Mouse (Mus musculus) neural tube, embryonic 12.5 days (tissue): ENCODE data around the gene Fermt1. TPM values are rescaled to one million over a fixed set of nuclear protein-coding genes. Genes with fewer than 3 reads are reported as not detected.
A peak's percentile ranks its signal among the peaks of the same experiment; 100 is the strongest.

Source experiments
- ATAC-seq: fragments of 200-750 bp; cut with Nextera tagmentation; 2 replicates; pipeline ENCODE4 v1.8.0; 2017; ENCODE audit warnings: low read depth, mild to moderate bottlenecking, moderate TSS enrichment, moderate library complexity; ENCODE audit not compliant: low FRiP score
- H3K27ac ChIP-seq: fragments of 300-500 bp; sonication (generic); 2 replicates; pipeline ENCODE4 v1.5.1; 2016
- H3K27me3 ChIP-seq: fragments of 300-500 bp; sonication (generic); replicated peaks from 2 replicates; pipeline ENCODE4 v1.6.1; 2016; ENCODE audit warnings: mild to moderate bottlenecking
- H3K36me3 ChIP-seq: fragments of 300-500 bp; sonication (generic); 2 replicates; pipeline ENCODE4 v1.6.1; 2016; ENCODE audit warnings: mild to moderate bottlenecking
- H3K4me1 ChIP-seq: fragments of 300-500 bp; sonication (generic); 2 replicates; pipeline ENCODE4 v1.6.1; 2016
- H3K4me2 ChIP-seq: fragments of 300-500 bp; sonication (generic); replicated peaks from 2 replicates; pipeline ENCODE4 v1.6.1; 2016; ENCODE audit warnings: mild to moderate bottlenecking
- H3K4me3 ChIP-seq: fragments of 300-500 bp; sonication (generic); 2 replicates; pipeline ENCODE4 v1.5.1; 2016
- H3K9ac ChIP-seq: fragments of 300-500 bp; sonication (generic); 2 replicates; pipeline ENCODE4 v1.6.1; 2016; ENCODE audit warnings: mild to moderate bottlenecking
- H3K9me3 ChIP-seq: fragments of 300-500 bp; sonication (generic); 2 replicates; pipeline ENCODE4 v1.6.1; 2016; ENCODE audit warnings: mild to moderate bottlenecking
- WGBS: fragments of 180-500 bp; shearing (Covaris S2); methylation state at CpG from one replicate; pipeline ENCODE4 v1.1.7; 2016; 5-methylcytosine and 5-hydroxymethylcytosine counted together
- polyA plus RNA-seq: library from polyadenylated mRNA; unstranded; fragments of >200 nt; fragmentation: Nextera tagmentation; extraction: Ambion mirVana; gene quantifications from 2 replicates; pipeline ENCODE4 v1.2.1, GENCODE M21; 2016

The Fermt1 gene
- 1.8 and 2.2 TPM in 2 replicates for polyA plus RNA-seq

- Histone ChIP-seq H3K27me3 (peaks cover 36% of the 10 kb centered on the region), H3K9me3 (no peaks in the 10 kb centered on the region), H3K27ac (no peak within 1 kb of the TSS), H3K36me3 (no peaks in the 10 kb centered on the region), H3K4me2 (peak within 1 kb of the TSS; percentile 75), H3K9ac (peak within 1 kb of the TSS; percentile 46), H3K4me3 (peak within 1 kb of the TSS; percentile 30), H3K4me1 (peaks cover 15% of the 10 kb centered on the region)
- peak; percentile 77 for ATAC-seq
- WGBS: 3% methylated on average over 37 of the region's 37 CpGs
Measured at GRCm38 (mm10) chr2:132945326-132946207, at the start of gene Fermt1. TSS of gene Fermt1 (minus strand) at chr2:132945906.

GRCm38 (mm10) chr2:132992659-132993531 is 47.2 kb upstream of the Fermt1 start:
- no peak overlapping the region for H3K4me3 ChIP-seq
- 76% methylated on average over 9 of the region's 9 CpGs for WGBS
- ATAC-seq: no peak

GRCm38 (mm10) chr2:132989778-132990564 is 44.3 kb upstream of the Fermt1 start:
- no peak overlapping the region for H3K27ac ChIP-seq
- H3K27me3 ChIP-seq: no peaks in the 10 kb centered on the region
- H3K4me2 ChIP-seq: no peak overlapping the region
- 82% methylated on average over 11 of the region's 11 CpGs for WGBS
- H3K9me3 ChIP-seq: no peaks in the 10 kb centered on the region
- H3K36me3 ChIP-seq: no peaks in the 10 kb centered on the region
- no peaks in the 10 kb centered on the region for H3K4me1 ChIP-seq
- H3K4me3 ChIP-seq: no peak overlapping the region
- no peak overlapping the region for H3K9ac ChIP-seq
- no peak for ATAC-seq

More at GRCm38 (mm10) chr2:132992659-132993531, 47.2 kb upstream of the Fermt1 start:
- no peak overlapping the region for H3K4me2 ChIP-seq
- H3K27ac ChIP-seq: no peak overlapping the region
- no peaks in the 10 kb centered on the region for H3K36me3 ChIP-seq
- no peaks in the 10 kb centered on the region for H3K9me3 ChIP-seq
- H3K27me3 ChIP-seq: no peaks in the 10 kb centered on the region
- no peaks in the 10 kb centered on the region for H3K4me1 ChIP-seq
- H3K9ac ChIP-seq: no peak overlapping the region

GRCm38 (mm10) chr2:132973346-132973745 is 27.6 kb upstream of the Fermt1 start:
- WGBS: 92% methylated on average over 2 of the region's 2 CpGs

GRCm38 (mm10) chr2:132970772-132971173 is 25.1 kb upstream of the Fermt1 start:
- Histone ChIP-seq H3K9ac (no peak overlapping the region), H3K27ac (no peak overlapping the region), H3K27me3 (no peaks in the 10 kb centered on the region), H3K4me2 (no peak overlapping the region), H3K4me1 (no peaks in the 10 kb centered on the region), H3K4me3 (no peak overlapping the region), H3K36me3 (no peaks in the 10 kb centered on the region), H3K9me3 (no peaks in the 10 kb centered on the region)
- ATAC-seq: 0 out of 2 replicates have a peak, but pooled peaks have one; percentile 13
- 37% methylated on average over 4 of the region's 4 CpGs for WGBS

More at GRCm38 (mm10) chr2:132973346-132973745, 27.6 kb upstream of the Fermt1 start:
- Histone ChIP-seq H3K4me2 (no peak overlapping the region), H3K9ac (no peak overlapping the region), H3K27me3 (no peaks in the 10 kb centered on the region), H3K4me3 (no peak overlapping the region), H3K4me1 (no peaks in the 10 kb centered on the region), H3K36me3 (no peaks in the 10 kb centered on the region), H3K27ac (no peak overlapping the region), H3K9me3 (no peaks in the 10 kb centered on the region)
- ATAC-seq: no peak

GRCm38 (mm10) chr2:132957786-132958185 is 12.1 kb upstream of the Fermt1 start:
- Histone ChIP-seq H3K4me3 (no peak overlapping the region), H3K9me3 (no peaks in the 10 kb centered on the region), H3K36me3 (no peaks in the 10 kb centered on the region), H3K9ac (no peak overlapping the region), H3K4me2 (no peak overlapping the region), H3K27ac (no peak overlapping the region), H3K4me1 (no peaks in the 10 kb centered on the region), H3K27me3 (no peaks in the 10 kb centered on the region)
- no peak for ATAC-seq
- 82% methylated on average over 1 of the region's 1 CpGs for WGBS

- no peaks in the 10 kb centered on the region for H3K4me1 ChIP-seq
- H3K9me3 ChIP-seq: no peaks in the 10 kb centered on the region
- H3K27ac ChIP-seq: no peak overlapping the region
- no peak overlapping the region for H3K4me2 ChIP-seq
- H3K9ac ChIP-seq: no peak overlapping the region
- no peaks in the 10 kb centered on the region for H3K27me3 ChIP-seq
- H3K36me3 ChIP-seq: no peaks in the 10 kb centered on the region
- no peak overlapping the region for H3K4me3 ChIP-seq
- WGBS: 5% methylated on average over 8 of the region's 8 CpGs
- no peak for ATAC-seq
Measured at GRCm38 (mm10) chr2:132952197-132952596, 6.5 kb upstream of the Fermt1 start.

GRCm38 (mm10) chr2:132948174-132948573 is 2.5 kb upstream of the Fermt1 start:
- H3K36me3 ChIP-seq: no peaks in the 10 kb centered on the region
- H3K4me1 ChIP-seq: peaks cover 15% of the 10 kb centered on the region
- H3K4me2 ChIP-seq: no peak overlapping the region
- no peaks in the 10 kb centered on the region for H3K9me3 ChIP-seq
- H3K9ac ChIP-seq: no peak overlapping the region
- H3K27ac ChIP-seq: no peak overlapping the region
- peaks cover 36% of the 10 kb centered on the region for H3K27me3 ChIP-seq
- WGBS: 83% methylated on average over 7 of the region's 7 CpGs
- no peak for ATAC-seq
- H3K4me3 ChIP-seq: no peak overlapping the region

- peaks cover 15% of the 10 kb centered on the region for H3K4me1 ChIP-seq
- H3K27me3 ChIP-seq: peaks cover 36% of the 10 kb centered on the region
- no peak overlapping the region for H3K4me3 ChIP-seq
- H3K27ac ChIP-seq: no peak overlapping the region
- no peak overlapping the region for H3K4me2 ChIP-seq
- H3K36me3 ChIP-seq: no peaks in the 10 kb centered on the region
- H3K9me3 ChIP-seq: no peaks in the 10 kb centered on the region
- WGBS: 78% methylated on average over 6 of the region's 6 CpGs
- H3K9ac ChIP-seq: no peak overlapping the region
- ATAC-seq: no peak
Measured at GRCm38 (mm10) chr2:132946976-132947375, 1.3 kb upstream of the Fermt1 start.

- peaks cover 36% of the 10 kb centered on the region for H3K27me3 ChIP-seq
- 6% methylated on average over 24 of the region's 24 CpGs for WGBS
- H3K36me3 ChIP-seq: no peaks in the 10 kb centered on the region
- peak; percentile 8; the same call in 1 of the 2 replicates for ATAC-seq
- H3K4me2 ChIP-seq: peak overlapping the region; percentile 75
- H3K4me3 ChIP-seq: peak overlapping the region; percentile 30
- peaks cover 15% of the 10 kb centered on the region for H3K4me1 ChIP-seq
- peak overlapping the region; percentile 46; the same call in 1 of the 2 replicates for H3K9ac ChIP-seq
- no peaks in the 10 kb centered on the region for H3K9me3 ChIP-seq
- no peak overlapping the region for H3K27ac ChIP-seq
Measured at GRCm38 (mm10) chr2:132944711-132945325, 888 bp downstream of the Fermt1 start.

- ATAC-seq: no peak
- Histone ChIP-seq H3K4me1 (peaks cover 15% of the 10 kb centered on the region), H3K4me2 (no peak overlapping the region), H3K27me3 (peaks cover 36% of the 10 kb centered on the region), H3K9me3 (no peaks in the 10 kb centered on the region), H3K36me3 (no peaks in the 10 kb centered on the region), H3K4me3 (no peak overlapping the region), H3K9ac (no peak overlapping the region), H3K27ac (no peak overlapping the region)
- WGBS: 43% methylated on average over 13 of the region's 13 CpGs
Measured at GRCm38 (mm10) chr2:132943997-132944396, 1.7 kb downstream of the Fermt1 start.
